Mouse (Mus musculus) macrophage (primary cell): ENCODE measurements around the gene Ptcd2. TPM values are rescaled to one million over a fixed set of nuclear protein-coding genes. Genes with fewer than 3 reads are reported as not detected.

Experiments
- H3K27ac ChIP-seq: fragments of 350-480 bp; formaldehyde crosslinking; 2 replicates; pipeline ENCODE4 v1.9.0; 2021
- H3K36me3 ChIP-seq: fragments of 350-480 bp; formaldehyde crosslinking; 2 replicates; pipeline ENCODE4 v1.9.0; 2021; ENCODE audit errors: inconsistent target
- H3K4me3 ChIP-seq: fragments of 350-480 bp; formaldehyde crosslinking; 2 replicates; pipeline ENCODE4 v1.9.0; 2021; ENCODE audit errors: inconsistent target
- H3K79me2 ChIP-seq: fragments of 350-480 bp; formaldehyde crosslinking; 2 replicates; pipeline ENCODE4 v1.9.0; 2021; ENCODE audit errors: inconsistent target
- WGBS: methylation state at CpG from one replicate; pipeline ENCODE4 v1.1.7; 2026; ENCODE audit warnings: inconsistent platforms; ENCODE audit not compliant: missing documents; 5-methylcytosine and 5-hydroxymethylcytosine counted together
- polyA plus RNA-seq: library from polyadenylated mRNA; stranded (reverse); fragments of 250-400 nt; gene quantifications from 3 replicates; pipeline ENCODE4 v1.2.4, GENCODE M21; 2018; ENCODE audit warnings: inconsistent platforms

Ptcd2 gene
- polyA plus RNA-seq, 1 experiment from 2014 or later: 27.2 TPM

DNA sequence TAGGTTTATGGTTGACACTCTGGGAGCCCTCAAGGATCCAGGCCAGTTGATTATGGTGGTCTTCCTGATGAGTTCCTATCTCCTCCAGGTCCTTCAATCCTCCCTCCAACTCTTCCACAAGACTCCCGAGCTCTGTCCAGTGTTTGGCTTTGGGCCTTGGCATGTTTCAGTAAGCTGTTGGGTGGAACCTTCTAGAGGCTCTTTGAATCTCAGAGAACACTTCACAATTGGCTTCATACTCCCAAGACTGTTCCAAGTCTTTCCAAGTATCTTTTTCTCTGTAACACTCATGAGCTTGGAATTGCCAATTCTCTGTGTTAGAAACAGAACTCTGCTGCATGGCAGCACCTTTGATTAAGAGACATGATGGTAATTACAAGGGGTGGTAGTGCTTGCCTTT is 39.3 kb downstream of the Ptcd2 start:
- H3K27ac ChIP-seq: no peak overlapping the region
- WGBS: 71% methylated on average over 1 of the region's 1 CpGs
- H3K79me2 ChIP-seq: no peaks in the 10 kb centered on the region
- H3K36me3 ChIP-seq: no peaks in the 10 kb centered on the region
- H3K4me3 ChIP-seq: no peak overlapping the region

DNA sequence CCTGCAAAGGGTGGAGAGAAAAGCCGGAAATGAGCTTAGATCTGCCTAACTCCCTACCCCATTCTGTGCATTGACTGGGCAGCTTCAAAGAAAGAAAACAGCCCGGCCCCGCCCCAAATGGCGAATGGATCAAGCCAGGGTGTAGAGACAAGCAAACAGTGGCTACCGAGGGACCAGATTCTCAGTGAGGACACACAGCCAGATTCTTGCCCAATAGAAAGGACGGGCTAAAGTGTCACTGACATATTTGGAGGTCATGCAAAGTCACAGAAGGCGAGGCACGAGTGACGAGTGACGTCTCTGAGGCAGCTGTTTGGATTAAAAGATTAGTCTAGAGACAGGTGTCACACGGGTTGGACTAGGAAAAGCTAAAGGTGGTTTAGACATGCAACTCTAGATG is 40.1 kb downstream of the Ptcd2 start:
- H3K79me2 ChIP-seq: no peaks in the 10 kb centered on the region
- 93% methylated on average over 11 of the region's 11 CpGs for WGBS
- no peaks in the 10 kb centered on the region for H3K36me3 ChIP-seq
- H3K4me3 ChIP-seq: no peak overlapping the region
- H3K27ac ChIP-seq: no peak overlapping the region

- Histone ChIP-seq H3K79me2 (no peaks in the 10 kb centered on the region), H3K27ac (no peak overlapping the region), H3K4me3 (no peak overlapping the region), H3K36me3 (no peaks in the 10 kb centered on the region)
- 87% methylated on average over 5 of the region's 5 CpGs for WGBS
These were observed 40.7 kb downstream of the Ptcd2 start for GRCm38 (mm10) chr13:99303846-99304245.

- H3K4me3 ChIP-seq: no peak overlapping the region
- H3K36me3 ChIP-seq: no peaks in the 10 kb centered on the region
- H3K79me2 ChIP-seq: no peaks in the 10 kb centered on the region
- WGBS: 86% methylated on average over 5 of the region's 5 CpGs
- no peak overlapping the region for H3K27ac ChIP-seq
These were observed 44.6 kb downstream of the Ptcd2 start for GRCm38 (mm10) chr13:99299921-99300320.

DNA sequence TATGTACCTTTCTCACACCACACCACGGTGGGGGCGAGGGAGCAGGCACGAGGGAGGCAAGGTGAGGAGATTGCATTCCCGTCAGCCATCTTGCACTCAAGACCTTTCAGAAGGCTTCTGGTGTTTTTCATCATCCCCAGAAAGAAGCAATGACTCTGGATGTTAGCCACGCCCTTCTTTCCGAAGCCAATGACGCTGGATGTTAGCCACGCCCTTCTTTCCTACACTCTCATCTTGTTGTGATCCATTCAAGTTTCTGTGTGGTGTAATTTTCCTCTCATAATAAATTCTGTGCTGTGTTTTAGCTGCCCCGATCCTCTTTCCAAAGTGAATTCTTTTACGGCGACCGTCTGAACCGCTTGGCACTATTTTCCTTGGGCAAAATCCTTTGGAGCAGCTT is 50.3 kb downstream of the Ptcd2 start:
- Histone ChIP-seq H3K27ac (no peak overlapping the region), H3K36me3 (no peaks in the 10 kb centered on the region)
- 97% methylated on average over 13 of the region's 13 CpGs for WGBS

DNA sequence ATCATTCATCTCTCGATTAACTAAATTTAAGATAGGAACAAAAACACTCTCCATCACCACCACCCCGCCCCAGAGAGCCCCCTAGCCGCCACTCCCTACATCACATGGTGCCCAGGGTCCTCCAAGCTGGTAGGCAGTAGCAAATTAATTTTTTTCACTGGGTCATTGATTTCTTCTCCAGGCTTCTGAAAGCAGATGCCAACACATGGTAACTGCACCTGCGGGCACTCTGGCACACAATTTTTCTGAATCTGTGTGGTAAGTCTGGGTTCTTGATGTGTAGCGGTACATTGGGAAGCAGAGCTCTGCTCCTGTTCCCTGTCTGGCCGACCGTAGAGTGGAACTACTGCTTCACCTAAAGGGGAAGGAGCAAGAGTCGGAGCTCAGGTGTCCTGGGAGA is 53.7 kb downstream of the Ptcd2 start:
- no peaks in the 10 kb centered on the region for H3K79me2 ChIP-seq
- H3K4me3 ChIP-seq: no peak overlapping the region
- H3K36me3 ChIP-seq: no peaks in the 10 kb centered on the region
- WGBS: 97% methylated on average over 8 of the region's 8 CpGs
- H3K27ac ChIP-seq: no peak overlapping the region

More for the DNA sequence above, 50.3 kb downstream of the Ptcd2 start:
- Histone ChIP-seq H3K79me2 (no peaks in the 10 kb centered on the region), H3K4me3 (no peak overlapping the region)

GRCm38 (mm10) chr13:99287786-99288185 is 56.7 kb downstream of the Ptcd2 start:
- Histone ChIP-seq H3K4me3 (peak overlapping the region; percentile 5; the same call in 1 of the 2 replicates), H3K27ac (peak overlapping the region; percentile 75), H3K79me2 (no peaks in the 10 kb centered on the region), H3K36me3 (no peaks in the 10 kb centered on the region)
- WGBS: 13% methylated on average over 9 of the region's 9 CpGs

DNA sequence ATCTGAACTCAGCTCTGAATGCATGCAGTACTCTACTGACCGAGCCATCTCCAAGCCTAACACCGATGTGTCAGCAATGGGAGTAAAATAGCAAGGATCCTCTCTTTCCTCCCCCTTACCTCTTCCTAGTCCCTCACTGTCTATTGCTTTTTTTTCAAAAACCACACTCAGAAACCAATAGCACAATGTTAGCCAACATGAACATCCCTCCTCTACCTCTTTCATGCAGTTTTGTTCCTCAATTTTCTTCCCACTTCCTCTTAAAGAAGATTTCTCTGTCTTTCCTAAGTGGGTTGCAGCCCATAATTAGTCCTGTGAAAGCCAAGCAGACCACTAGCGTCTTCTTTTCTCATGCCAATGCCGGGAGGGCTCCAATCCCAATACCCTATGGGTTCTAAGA is 57.3 kb downstream of the Ptcd2 start:
- Histone ChIP-seq H3K27ac (peak overlapping the region; percentile 75), H3K4me3 (peak overlapping the region; percentile 5; the same call in 1 of the 2 replicates), H3K36me3 (no peaks in the 10 kb centered on the region), H3K79me2 (no peaks in the 10 kb centered on the region)
- 0% methylated on average over 4 of the region's 4 CpGs for WGBS

GRCm38 (mm10) chr13:99285241-99285640 is 59.3 kb downstream of the Ptcd2 start:
- Histone ChIP-seq H3K27ac (no peak overlapping the region), H3K4me3 (no peak overlapping the region), H3K36me3 (no peaks in the 10 kb centered on the region), H3K79me2 (no peaks in the 10 kb centered on the region)
- WGBS: 75% methylated on average over 2 of the region's 2 CpGs

DNA sequence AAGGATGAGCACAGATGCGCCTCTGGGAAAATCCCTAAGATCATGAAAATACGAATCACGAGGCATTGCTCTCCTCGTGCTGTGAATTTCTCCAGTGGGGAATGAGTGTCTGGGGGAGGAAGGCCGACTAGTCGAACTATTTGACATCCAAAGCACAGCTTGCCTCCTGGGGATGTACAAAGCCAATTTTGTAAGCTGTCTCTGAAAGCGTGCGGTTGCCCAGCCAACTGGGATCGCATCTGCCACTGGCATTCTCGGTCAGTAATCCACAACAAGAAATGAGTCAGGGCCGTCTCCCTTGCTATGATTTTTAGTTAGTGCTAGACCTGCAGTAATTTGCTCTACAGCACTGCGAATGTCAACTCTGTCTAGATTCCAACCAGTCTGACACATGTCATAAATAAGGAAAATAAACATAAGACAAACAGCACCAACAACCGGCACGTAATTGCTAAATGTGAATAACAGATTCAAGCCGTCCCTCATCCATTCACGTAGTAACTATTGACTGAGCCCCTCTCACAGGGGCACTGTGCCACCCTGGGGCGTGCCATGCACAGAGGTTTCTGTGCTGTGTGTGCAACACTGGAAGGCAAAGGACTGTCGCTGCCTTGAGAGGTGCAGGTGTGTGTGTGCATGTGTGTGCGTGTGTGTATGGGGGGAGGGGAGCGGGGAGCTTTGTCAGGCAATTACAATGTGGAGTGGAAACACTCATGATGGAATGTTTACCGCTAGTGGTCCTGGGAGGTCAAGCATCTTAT is 59.9 kb downstream of the Ptcd2 start:
- whole genome bisulfite sequencing: 97% methylated on average over 21 of the region's 21 CpGs
- no peak overlapping the region for H3K27ac ChIP-seq
- H3K79me2 ChIP-seq: no peaks in the 10 kb centered on the region
- H3K4me3 ChIP-seq: no peak overlapping the region
- no peaks in the 10 kb centered on the region for H3K36me3 ChIP-seq

GRCm38 (mm10) chr13:99283916-99284315 is 60.6 kb downstream of the Ptcd2 start:
- Histone ChIP-seq H3K79me2 (no peaks in the 10 kb centered on the region), H3K36me3 (no peaks in the 10 kb centered on the region), H3K4me3 (no peak overlapping the region), H3K27ac (no peak overlapping the region)
- WGBS: 94% methylated on average over 12 of the region's 12 CpGs

GRCm38 (mm10) chr13:99282961-99283360 is 61.5 kb downstream of the Ptcd2 start:
- H3K79me2 ChIP-seq: no peaks in the 10 kb centered on the region
- H3K36me3 ChIP-seq: no peaks in the 10 kb centered on the region
- WGBS: 79% methylated on average over 6 of the region's 6 CpGs
- H3K4me3 ChIP-seq: no peak overlapping the region
- no peak overlapping the region for H3K27ac ChIP-seq

DNA sequence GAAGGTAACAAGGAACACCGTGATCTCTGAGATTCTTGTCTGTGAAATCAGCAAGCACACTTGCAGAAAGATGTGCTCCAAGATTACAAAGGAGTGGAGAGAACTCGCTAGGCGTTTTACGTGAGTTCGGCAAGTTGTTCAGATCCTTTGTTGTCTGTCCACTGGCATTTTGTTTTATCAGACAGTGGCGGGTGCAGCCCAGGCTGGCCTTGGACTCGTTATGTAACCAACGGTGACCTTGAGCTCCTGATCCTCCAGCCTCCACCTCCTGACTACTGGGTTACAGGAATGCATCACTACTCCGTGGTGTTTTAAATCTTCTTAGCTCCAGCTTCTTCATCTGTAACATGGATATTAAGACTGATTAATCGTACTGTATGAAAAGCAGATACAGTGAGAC is 65.2 kb downstream of the Ptcd2 start:
- Histone ChIP-seq H3K4me3 (no peak overlapping the region), H3K79me2 (no peaks in the 10 kb centered on the region), H3K27ac (no peak overlapping the region), H3K36me3 (no peaks in the 10 kb centered on the region)
- 92% methylated on average over 10 of the region's 10 CpGs for WGBS

- Histone ChIP-seq H3K36me3 (no peaks in the 10 kb centered on the region), H3K79me2 (no peaks in the 10 kb centered on the region), H3K4me3 (no peak overlapping the region), H3K27ac (no peak overlapping the region)
- WGBS: 93% methylated on average over 6 of the region's 6 CpGs
These were observed 66.0 kb downstream of the Ptcd2 start for GRCm38 (mm10) chr13:99278511-99278910.

- no peak overlapping the region for H3K27ac ChIP-seq
- H3K36me3 ChIP-seq: no peaks in the 10 kb centered on the region
- no peak overlapping the region for H3K4me3 ChIP-seq
- H3K79me2 ChIP-seq: no peaks in the 10 kb centered on the region
- 89% methylated on average over 3 of the region's 3 CpGs for WGBS
These were observed 67.0 kb downstream of the Ptcd2 start for GRCm38 (mm10) chr13:99277521-99277920.

DNA sequence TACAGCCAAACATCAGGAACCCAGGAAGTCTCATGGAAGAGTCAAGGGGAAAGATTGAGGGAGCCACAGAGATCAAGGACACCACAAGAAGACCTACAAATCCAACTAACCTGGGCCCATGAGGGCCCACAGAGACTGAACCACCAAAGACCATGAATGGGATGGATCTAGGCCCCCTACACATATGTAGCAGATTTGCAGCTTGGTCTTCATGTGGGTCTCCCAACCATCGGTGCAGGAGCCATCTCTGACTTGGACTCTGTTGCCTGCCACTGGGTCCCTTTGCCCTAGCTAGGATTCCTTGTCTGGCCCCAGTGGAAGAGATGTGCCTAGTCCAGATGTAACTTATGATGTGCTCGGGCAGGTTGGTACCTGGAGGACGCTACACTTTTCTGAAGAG is 72.5 kb downstream of the Ptcd2 start:
- H3K79me2 ChIP-seq: no peaks in the 10 kb centered on the region
- H3K36me3 ChIP-seq: no peaks in the 10 kb centered on the region
- no peak overlapping the region for H3K4me3 ChIP-seq
- H3K27ac ChIP-seq: no peak overlapping the region
- 93% methylated on average over 3 of the region's 3 CpGs for WGBS
